Mouse (Mus musculus): ENCODE measurements around the gene Taar5.

Taar5 gene

GRCm38 (mm10) chr10:23970656-23971165, at the start of gene Taar5:
Taar5 (plus strand) TSS chr10:23970706.
- peak in 1 of 2 experiments; percentile 54 for DNase-seq (ENCODE audit: low spot score in 2 of 2)

GRCm38 (mm10) chr10:23922468-23922867, 48.0 kb upstream of the Taar5 start:
- DNase-seq (ENCODE audit: low spot score in 2 of 2): no peak

GRCm38 (mm10) chr10:23923941-23924340, 46.6 kb upstream of the Taar5 start:
- DNase-seq (ENCODE audit: low spot score in 2 of 2): no peak

- no peak for DNase-seq (ENCODE audit: low spot score in 2 of 2)
Observed at GRCm38 (mm10) chr10:23937613-23938012, 32.9 kb upstream of the Taar5 start.

GRCm38 (mm10) chr10:23938312-23938711, 32.2 kb upstream of the Taar5 start, which contains the start of gene Taar2:
Taar2 (plus strand) TSS chr10:23938572.
- DNase-seq (ENCODE audit: low spot score in 2 of 2): no peak

- no peak for DNase-seq (ENCODE audit: low spot score in 2 of 2)
Observed at GRCm38 (mm10) chr10:23942465-23942864, 28.0 kb upstream of the Taar5 start.

- no peak for DNase-seq (ENCODE audit: low spot score in 2 of 2)
Observed at GRCm38 (mm10) chr10:23948026-23948425, 22.5 kb upstream of the Taar5 start.

- no peak for DNase-seq (ENCODE audit: low spot score in 2 of 2)
Observed at GRCm38 (mm10) chr10:23949508-23950005, 20.9 kb upstream of the Taar5 start, which contains the start of gene Taar3. Taar3 (plus strand) TSS chr10:23949558.

GRCm38 (mm10) chr10:23951714-23952113, 18.8 kb upstream of the Taar5 start:
- DNase-seq (ENCODE audit: low spot score in 2 of 2): no peak

- DNase-seq (ENCODE audit: low spot score in 2 of 2): no peak
Observed at GRCm38 (mm10) chr10:23959071-23959470, 11.4 kb upstream of the Taar5 start.

GRCm38 (mm10) chr10:23960444-23960915, 10.0 kb upstream of the Taar5 start, which contains the start of gene Taar4:
Taar4 (plus strand) TSS chr10:23960494.
- peak in 1 of 2 experiments; percentile 43 for DNase-seq (ENCODE audit: low spot score in 2 of 2)

- peak in 1 of 2 experiments; percentile 29 for DNase-seq (ENCODE audit: low spot score in 2 of 2)
Observed at GRCm38 (mm10) chr10:23963444-23963843, 7.1 kb upstream of the Taar5 start.

GRCm38 (mm10) chr10:23964921-23965610, 5.4 kb upstream of the Taar5 start:
- DNase-seq (ENCODE audit: low spot score in 2 of 2): no peak

GRCm38 (mm10) chr10:23971256-23971655, 750 bp downstream of the Taar5 start:
- DNase-seq (ENCODE audit: low spot score in 2 of 2): peak in 1 of 2 experiments; percentile 37

- no peak for DNase-seq (ENCODE audit: low spot score in 2 of 2)
Observed at GRCm38 (mm10) chr10:23977958-23978357, 7.5 kb downstream of the Taar5 start.

- DNase-seq (ENCODE audit: low spot score in 2 of 2): peak; percentile 51 to 78
Observed at GRCm38 (mm10) chr10:23978901-23979705, 8.6 kb downstream of the Taar5 start.

GRCm38 (mm10) chr10:23985546-23985945, 15.0 kb downstream of the Taar5 start, which contains the start of gene Taar6:
Taar6 (minus strand) TSS chr10:23985646.
- DNase-seq (ENCODE audit: low spot score in 2 of 2): no peak

- DNase-seq (ENCODE audit: low spot score in 2 of 2): no peak
Observed at GRCm38 (mm10) chr10:23986419-23986818, 15.9 kb downstream of the Taar5 start.

GRCm38 (mm10) chr10:23993381-23993780, 22.9 kb downstream of the Taar5 start, which contains the start of gene Taar7a:
Taar7a (minus strand) TSS chr10:23993481.
- no peak for DNase-seq (ENCODE audit: low spot score in 2 of 2)

GRCm38 (mm10) chr10:23999639-24000038, 29.1 kb downstream of the Taar5 start, which contains the start of gene Taar7b:
Taar7b (plus strand) TSS chr10:23999939.
- no peak for DNase-seq (ENCODE audit: low spot score in 2 of 2)

GRCm38 (mm10) chr10:24006442-24006841, 35.9 kb downstream of the Taar5 start:
- no peak for DNase-seq (ENCODE audit: low spot score in 2 of 2)

- DNase-seq (ENCODE audit: low spot score in 2 of 2): no peak
Observed at GRCm38 (mm10) chr10:24007034-24007433, 36.5 kb downstream of the Taar5 start.
